Mouse (Mus musculus) heart, embryonic 15.5 days (tissue): ENCODE data around the gene Prrt1. TPM values are rescaled to one million over a fixed set of nuclear protein-coding genes. Genes with fewer than 3 reads are reported as not detected.
A peak's percentile ranks its signal among the peaks of the same experiment; 100 is the strongest.

ENCODE experiments used
- ATAC-seq: fragments of 200-750 bp; cut with Nextera tagmentation; replicated peaks from 2 replicates; pipeline ENCODE4 v1.8.0; 2017; ENCODE audit warnings: low read depth, moderate TSS enrichment; ENCODE audit not compliant: insufficient number of reproducible peaks, insufficient read depth, low FRiP score
- H3K27ac ChIP-seq: fragments of 300-500 bp; sonication (generic); 2 replicates; pipeline ENCODE4 v1.5.1; 2015; ENCODE audit warnings: mild to moderate bottlenecking, inconsistent platforms
- H3K27me3 ChIP-seq: fragments of 300-500 bp; sonication (generic); 2 replicates; pipeline ENCODE4 v1.6.1; 2015; ENCODE audit warnings: inconsistent platforms
- H3K36me3 ChIP-seq: fragments of 300-500 bp; sonication (generic); 2 replicates; pipeline ENCODE4 v1.6.1; 2015; ENCODE audit warnings: mild to moderate bottlenecking, inconsistent platforms
- H3K4me1 ChIP-seq: fragments of 300-500 bp; sonication (generic); replicated peaks from 2 replicates; pipeline ENCODE4 v1.6.1; 2015; ENCODE audit warnings: inconsistent platforms
- H3K4me2 ChIP-seq: fragments of 300-500 bp; sonication (generic); 2 replicates; pipeline ENCODE4 v1.6.1; 2015; ENCODE audit warnings: inconsistent platforms, mild to moderate bottlenecking, moderate library complexity
- H3K4me3 ChIP-seq: fragments of 300-500 bp; sonication (generic); 2 replicates; pipeline ENCODE4 v1.5.1; 2015; ENCODE audit warnings: mild to moderate bottlenecking, inconsistent platforms
- H3K9ac ChIP-seq: fragments of 300-500 bp; sonication (generic); 2 replicates; pipeline ENCODE4 v1.6.1; 2015; ENCODE audit warnings: mild to moderate bottlenecking, inconsistent platforms
- H3K9me3 ChIP-seq: fragments of 300-500 bp; sonication (generic); replicated peaks from 2 replicates; pipeline ENCODE4 v1.6.1; 2016; ENCODE audit warnings: inconsistent platforms
- WGBS: fragments of 180-500 bp; shearing (Covaris S2); methylation state at CpG from one replicate; pipeline ENCODE4 v1.1.7; 2015; ENCODE audit warnings: mixed read lengths; 5-methylcytosine and 5-hydroxymethylcytosine counted together
- polyA plus RNA-seq: library from polyadenylated mRNA; unstranded; fragments of >200 nt; fragmentation: Nextera tagmentation; extraction: Ambion mirVana; gene quantifications from 2 replicates; pipeline ENCODE4 v1.2.1, GENCODE M21; 2015

Prrt1 gene
- polyA plus RNA-seq, 1 experiment from 2014 or later: 0.42 TPM

DNA sequence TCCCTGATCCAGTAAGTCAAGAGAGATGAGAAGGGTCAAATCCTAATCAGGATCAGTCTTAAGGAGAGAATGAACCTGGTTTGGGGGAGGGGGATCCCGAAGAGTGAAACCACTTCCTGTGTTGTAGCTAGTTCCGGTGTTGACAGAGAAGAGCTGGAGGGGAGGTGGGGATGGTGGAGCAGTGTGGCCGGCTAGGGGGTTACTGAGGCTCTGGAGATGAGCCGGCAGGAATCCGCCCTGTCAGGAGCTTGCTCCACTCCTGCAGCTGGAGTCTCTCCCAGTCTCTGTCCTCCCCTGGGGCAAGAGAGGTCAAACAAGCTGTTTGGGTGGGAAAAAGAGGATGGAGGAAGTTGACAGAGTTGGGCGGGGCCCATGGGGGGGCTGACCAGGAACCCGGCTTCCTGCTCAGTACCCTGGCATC is 39.6 kb upstream of the Prrt1 start, which contains the start of gene Gpsm3:
Gene Gpsm3 (plus strand): TSS at position 126 of the 421 bp plus-strand sequence.
- WGBS: 21% methylated on average over 7 of the region's 7 CpGs
- peak within 1 kb of the TSS; percentile 98 for H3K27ac ChIP-seq
- peaks cover 69% of the 10 kb centered on the region for H3K4me1 ChIP-seq
- H3K9ac ChIP-seq: peak within 1 kb of the TSS; percentile 4
- peaks cover 3% of the 10 kb centered on the region; the same call in 1 of the 2 replicates for H3K27me3 ChIP-seq
- H3K36me3 ChIP-seq: peaks cover 4% of the 10 kb centered on the region; the same call in 1 of the 2 replicates
- no peaks in the 10 kb centered on the region for H3K9me3 ChIP-seq
- no peak for ATAC-seq
- peak within 1 kb of the TSS; percentile 95 for H3K4me3 ChIP-seq
- H3K4me2 ChIP-seq: peak within 1 kb of the TSS; percentile 96

DNA sequence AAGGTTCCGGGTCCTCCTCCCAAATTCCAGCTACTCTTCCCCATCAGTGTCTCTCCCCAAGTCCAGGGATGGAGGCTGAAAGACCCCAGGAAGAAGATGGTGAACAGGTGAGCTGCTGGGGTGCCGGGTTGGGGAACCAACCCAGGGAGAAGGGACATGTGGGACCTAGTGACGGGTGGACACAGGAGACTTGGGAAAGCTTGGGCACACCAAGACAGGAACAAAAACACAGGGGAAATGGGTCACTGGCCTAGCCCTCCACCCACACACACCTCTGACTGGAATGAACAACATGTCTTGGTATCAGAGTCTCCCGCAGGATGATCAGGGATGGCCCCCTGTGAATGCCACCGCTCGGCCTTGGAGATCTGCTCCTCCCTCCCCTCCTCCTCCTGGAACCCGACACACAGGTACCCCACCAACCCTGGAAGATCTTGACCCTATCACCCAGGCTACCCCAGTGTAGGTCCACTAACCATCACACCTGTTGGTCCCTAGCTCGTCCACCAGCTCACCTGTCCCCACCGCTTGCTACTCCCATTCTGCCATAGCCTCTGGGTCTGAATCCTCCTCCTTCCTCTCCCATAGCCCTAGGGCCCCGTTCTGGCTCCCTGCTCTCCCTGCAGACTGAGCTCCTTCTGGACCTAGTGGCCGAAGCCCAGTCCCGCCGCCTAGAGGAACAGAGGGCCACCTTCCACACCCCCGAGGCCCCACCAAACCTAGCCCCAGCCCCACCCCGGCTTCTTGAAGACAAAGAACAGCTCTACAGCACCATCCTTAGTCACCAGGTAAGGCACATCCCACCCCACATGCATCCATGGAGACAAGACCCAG is 39.0 kb upstream of the Prrt1 start:
- Histone ChIP-seq H3K4me2 (peak overlapping the region; percentile 96), H3K4me3 (peak overlapping the region; percentile 95)
- WGBS: 70% methylated on average over 15 of the region's 15 CpGs

DNA sequence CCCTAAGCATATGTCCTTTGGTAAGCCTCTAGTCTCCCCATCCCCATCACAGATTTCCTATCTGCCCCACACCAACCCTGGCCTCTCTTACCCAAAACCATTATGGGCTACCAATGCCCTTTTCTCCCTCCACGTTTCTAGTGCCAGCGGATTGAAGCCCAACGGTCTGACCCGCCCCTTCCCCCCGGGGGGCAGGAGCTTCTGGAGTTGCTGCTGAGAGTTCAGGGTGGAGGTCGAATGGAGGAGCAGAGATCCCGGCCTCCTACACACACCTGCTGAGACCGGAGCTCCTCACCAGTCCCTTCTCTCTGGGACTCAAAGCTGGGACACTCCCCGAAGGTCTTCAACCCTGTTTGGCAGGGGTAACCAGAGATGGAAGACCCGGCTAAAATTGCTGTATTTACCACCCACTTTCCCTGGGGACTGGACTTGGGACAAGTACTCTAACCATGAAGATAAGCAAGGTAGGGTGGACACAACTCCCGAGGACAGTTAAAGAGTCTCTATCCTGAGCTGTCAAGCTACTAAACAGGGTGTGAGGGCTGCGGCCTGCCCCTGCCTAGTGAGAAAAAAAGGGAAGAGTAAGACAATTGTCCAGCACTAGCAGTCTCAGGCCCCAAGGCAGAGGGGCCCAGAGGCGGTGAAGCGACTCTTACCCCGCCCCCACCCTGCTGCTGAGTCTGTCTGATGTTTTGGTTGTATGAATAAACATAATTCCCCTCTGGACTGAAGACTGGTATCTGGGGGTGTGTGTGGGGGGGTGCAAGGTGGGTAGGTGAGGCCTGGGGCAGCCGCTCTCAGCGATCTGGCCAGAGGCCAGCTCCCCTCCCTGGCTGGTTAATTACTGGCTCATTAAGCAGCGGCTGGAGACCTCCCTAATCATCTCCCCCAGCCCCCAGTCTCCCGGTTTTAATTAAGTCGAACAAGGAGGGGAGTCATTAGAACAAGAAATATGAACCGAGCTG is 38.0 kb upstream of the Prrt1 start, which contains the start of gene Pbx2:
Gene Pbx2 (plus strand): TSS at position 238 of the 965 bp plus-strand sequence.
- Histone ChIP-seq H3K27me3 (no peaks in the 10 kb centered on the region), H3K9ac (peak within 1 kb of the TSS; percentile 98), H3K4me3 (peak within 1 kb of the TSS; percentile 95), H3K36me3 (peaks cover 18% of the 10 kb centered on the region), H3K4me2 (peak within 1 kb of the TSS; percentile 96), H3K9me3 (no peaks in the 10 kb centered on the region), H3K27ac (peak within 1 kb of the TSS; percentile 98), H3K4me1 (peaks cover 71% of the 10 kb centered on the region)
- ATAC-seq: 0 out of 2 replicates have a peak, but pooled peaks have one; percentile 3
- 5% methylated on average over 21 of the region's 21 CpGs for WGBS

More for the DNA sequence above, 39.0 kb upstream of the Prrt1 start:
- no peak for ATAC-seq
- Histone ChIP-seq H3K27ac (peak overlapping the region; percentile 98), H3K36me3 (peaks cover 10% of the 10 kb centered on the region; the same call in 1 of the 2 replicates), H3K9ac (peak overlapping the region; percentile 4; the same call in 1 of the 2 replicates), H3K9me3 (no peaks in the 10 kb centered on the region), H3K27me3 (peaks cover 3% of the 10 kb centered on the region; the same call in 1 of the 2 replicates), H3K4me1 (peaks cover 73% of the 10 kb centered on the region)

DNA sequence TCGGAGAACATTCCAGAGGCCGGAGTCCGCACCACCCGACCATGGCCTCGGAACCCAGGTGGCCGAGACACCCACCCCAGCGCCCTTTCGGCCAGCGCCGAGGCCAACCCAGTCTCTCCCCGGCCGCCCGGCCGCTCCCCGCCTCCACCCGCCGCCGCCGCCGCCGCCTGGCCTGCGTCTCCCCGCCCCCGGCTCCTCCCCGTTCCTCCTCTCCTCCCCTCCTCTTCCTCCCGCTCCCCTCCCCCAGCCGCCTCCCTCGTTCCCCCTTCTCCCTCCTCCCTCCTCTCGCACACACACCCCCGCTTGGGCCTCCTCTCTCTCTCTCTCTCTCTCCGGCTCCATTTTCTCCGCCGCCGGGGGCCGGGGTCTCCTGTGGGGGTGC is 37.3 kb upstream of the Prrt1 start:
- peak; percentile 43 for ATAC-seq
- Histone ChIP-seq H3K36me3 (peaks cover 18% of the 10 kb centered on the region), H3K27me3 (no peaks in the 10 kb centered on the region), H3K9me3 (no peaks in the 10 kb centered on the region), H3K9ac (peak overlapping the region; percentile 98), H3K4me1 (peaks cover 69% of the 10 kb centered on the region), H3K4me2 (peak overlapping the region; percentile 96), H3K27ac (peak overlapping the region; percentile 98), H3K4me3 (peak overlapping the region; percentile 95)
- WGBS: 0% methylated on average over 31 of the region's 35 CpGs

DNA sequence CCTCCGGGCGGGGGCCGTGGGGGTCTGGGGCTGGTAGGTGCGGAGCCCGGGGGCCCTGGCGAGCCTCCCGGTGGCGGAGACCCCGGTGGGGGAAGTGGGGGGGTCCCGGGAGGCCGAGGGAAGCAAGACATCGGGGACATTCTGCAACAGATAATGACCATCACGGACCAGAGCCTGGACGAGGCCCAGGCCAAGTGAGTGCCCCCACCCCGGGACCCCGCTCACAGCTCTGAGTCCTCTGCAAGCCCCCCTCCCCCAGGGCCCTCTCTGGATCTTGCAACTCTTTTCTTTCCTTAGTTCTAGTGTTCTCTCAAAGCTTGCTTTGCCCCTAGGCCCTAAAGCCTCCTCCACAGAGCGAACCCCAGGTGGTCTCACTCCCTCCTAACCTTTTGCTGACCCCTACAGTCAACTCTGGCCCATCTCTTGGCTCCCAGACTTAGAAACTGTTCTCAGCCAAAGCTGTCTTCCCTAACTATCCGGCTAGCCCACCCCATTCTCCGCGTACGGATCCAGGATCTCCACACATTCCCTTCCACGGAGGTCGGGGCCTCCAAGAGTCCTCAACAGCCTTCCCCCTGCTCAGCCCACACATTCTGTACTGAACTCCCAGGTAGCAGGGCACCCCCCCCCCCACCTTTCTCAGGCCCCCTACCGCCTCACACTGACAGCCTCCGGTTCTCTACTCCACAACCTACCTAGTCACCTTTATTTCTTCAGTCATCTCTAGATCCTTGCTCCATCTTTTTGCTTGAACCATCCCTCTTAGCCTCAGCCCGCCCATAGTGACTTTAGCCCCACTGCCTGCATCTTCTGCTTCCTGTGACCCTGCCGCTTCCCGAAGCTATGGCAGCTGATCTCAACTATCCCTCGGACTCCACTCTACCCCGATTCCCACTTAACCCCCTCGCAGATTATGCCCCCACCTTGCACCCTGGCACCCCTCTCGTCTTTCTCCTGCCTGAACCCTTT is 36.5 kb upstream of the Prrt1 start:
- Histone ChIP-seq H3K4me2 (peak overlapping the region; percentile 96), H3K27ac (peak overlapping the region; percentile 98), H3K27me3 (no peaks in the 10 kb centered on the region), H3K4me1 (peaks cover 75% of the 10 kb centered on the region), H3K4me3 (peak overlapping the region; percentile 95), H3K9ac (peak overlapping the region; percentile 98), H3K9me3 (no peaks in the 10 kb centered on the region), H3K36me3 (peaks cover 18% of the 10 kb centered on the region)
- WGBS: 2% methylated on average over 28 of the region's 32 CpGs
- ATAC-seq: peak; percentile 2; the same call in 1 of the 2 replicates

DNA sequence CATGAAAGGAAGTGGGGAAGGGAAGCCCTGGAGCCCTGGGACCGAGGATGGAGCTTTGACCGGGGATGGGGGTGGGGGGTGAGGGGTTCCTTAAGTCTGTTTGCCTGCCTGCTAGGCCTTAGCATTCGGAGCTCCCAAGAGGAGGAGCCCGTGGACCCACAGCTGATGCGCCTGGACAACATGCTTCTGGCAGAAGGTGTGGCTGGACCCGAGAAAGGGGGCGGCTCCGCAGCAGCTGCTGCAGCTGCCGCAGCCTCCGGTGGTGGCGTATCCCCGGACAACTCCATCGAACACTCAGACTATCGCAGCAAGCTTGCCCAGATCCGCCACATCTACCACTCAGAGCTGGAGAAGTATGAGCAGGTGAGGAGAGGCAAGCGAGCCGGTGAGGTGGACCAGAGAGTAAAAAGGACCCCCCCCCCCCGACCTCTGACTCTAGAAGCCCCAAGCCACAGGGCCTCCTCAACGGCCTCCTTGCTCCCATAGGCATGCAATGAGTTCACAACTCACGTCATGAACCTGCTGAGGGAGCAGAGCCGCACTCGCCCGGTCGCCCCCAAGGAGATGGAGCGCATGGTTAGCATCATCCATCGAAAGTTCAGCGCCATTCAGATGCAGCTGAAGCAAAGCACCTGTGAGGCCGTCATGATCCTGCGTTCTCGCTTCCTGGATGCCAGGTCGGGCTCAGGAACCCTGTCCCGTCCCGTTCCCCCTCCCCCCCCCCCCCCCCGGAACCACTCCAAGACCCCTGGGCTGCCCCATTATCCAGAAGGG is 35.4 kb upstream of the Prrt1 start:
- H3K9me3 ChIP-seq: no peaks in the 10 kb centered on the region
- H3K4me3 ChIP-seq: peak overlapping the region; percentile 95
- H3K4me2 ChIP-seq: peak overlapping the region; percentile 96
- 53% methylated on average over 34 of the region's 34 CpGs for WGBS
- H3K9ac ChIP-seq: peak overlapping the region; percentile 98
- H3K4me1 ChIP-seq: peaks cover 72% of the 10 kb centered on the region
- H3K27ac ChIP-seq: peak overlapping the region; percentile 98
- H3K27me3 ChIP-seq: no peaks in the 10 kb centered on the region
- peaks cover 18% of the 10 kb centered on the region for H3K36me3 ChIP-seq
- no peak for ATAC-seq

DNA sequence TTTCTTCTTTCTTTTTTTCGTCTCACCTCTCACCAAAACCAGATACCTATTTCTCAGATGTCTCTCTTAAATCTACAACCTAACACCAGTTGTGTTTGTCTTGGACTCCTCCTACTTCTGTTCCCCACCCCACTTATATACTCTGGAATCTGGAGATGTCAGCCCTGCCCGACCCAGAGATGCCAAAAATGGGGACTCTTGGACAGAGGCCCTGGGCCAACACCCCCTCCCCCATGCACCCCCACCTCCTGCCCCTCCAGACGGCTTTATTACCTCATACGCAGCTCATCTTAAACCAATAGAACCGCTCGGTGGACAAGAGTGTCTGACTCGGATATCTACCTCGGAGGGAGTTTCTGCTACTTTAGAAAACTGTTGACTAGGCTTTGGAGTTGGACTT is 33.2 kb upstream of the Prrt1 start:
- no peak for ATAC-seq
- H3K4me1 ChIP-seq: peaks cover 55% of the 10 kb centered on the region
- WGBS: 67% methylated on average over 8 of the region's 8 CpGs
- no peaks in the 10 kb centered on the region for H3K9me3 ChIP-seq
- H3K27ac ChIP-seq: no peak overlapping the region
- H3K4me2 ChIP-seq: no peak overlapping the region
- H3K4me3 ChIP-seq: no peak overlapping the region
- no peak overlapping the region for H3K9ac ChIP-seq
- H3K36me3 ChIP-seq: peaks cover 28% of the 10 kb centered on the region
- no peaks in the 10 kb centered on the region for H3K27me3 ChIP-seq

DNA sequence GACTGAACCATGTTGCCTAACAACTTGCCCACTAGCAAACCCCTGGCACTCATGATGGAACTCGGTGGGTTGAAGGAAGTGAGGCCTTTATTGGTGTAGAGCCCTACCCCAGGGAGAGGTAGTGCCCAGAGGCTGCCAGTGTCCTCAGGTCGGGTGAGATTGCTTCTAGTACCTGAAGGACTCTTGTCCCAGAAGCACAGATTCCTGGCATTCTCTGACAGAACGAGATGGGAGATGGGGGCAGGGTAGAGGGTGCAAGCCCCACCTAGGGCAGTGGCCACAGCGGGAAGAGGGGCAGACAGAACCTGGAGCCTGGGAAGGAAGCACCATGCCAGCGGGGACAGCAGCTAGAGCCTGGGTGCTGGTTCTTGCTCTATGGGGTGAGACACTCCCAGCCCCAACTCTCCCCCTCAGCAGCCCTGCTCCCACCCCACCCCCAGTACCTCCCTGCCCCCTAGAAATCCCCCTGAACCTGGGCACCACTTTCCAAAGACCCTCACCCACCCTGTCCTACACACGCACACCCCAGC is 31.7 kb upstream of the Prrt1 start, which contains the start of gene Ager:
Gene Ager (plus strand): TSS at position 297 of the 530 bp plus-strand sequence.
- ATAC-seq: no peak

DNA sequence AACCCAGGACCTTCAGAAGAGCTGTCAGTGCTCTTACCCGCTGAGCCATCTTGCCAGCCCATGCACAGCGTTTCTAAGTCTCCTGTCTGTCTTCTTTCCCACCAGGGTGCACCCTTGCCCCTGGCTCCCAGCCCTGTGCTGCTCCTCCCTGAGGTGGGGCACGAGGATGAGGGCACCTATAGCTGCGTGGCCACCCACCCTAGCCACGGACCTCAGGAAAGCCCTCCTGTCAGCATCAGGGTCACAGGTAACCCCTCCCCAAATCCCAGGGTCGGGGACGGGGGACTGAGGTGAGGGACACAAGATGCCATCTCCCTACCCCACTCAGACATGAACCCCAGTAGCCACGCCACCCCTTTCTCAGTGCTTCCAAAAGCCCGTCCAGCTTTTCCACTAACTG is 29.4 kb upstream of the Prrt1 start:
- no peak overlapping the region for H3K4me3 ChIP-seq
- H3K4me2 ChIP-seq: no peak overlapping the region
- no peaks in the 10 kb centered on the region for H3K9me3 ChIP-seq
- 79% methylated on average over 9 of the region's 9 CpGs for WGBS
- H3K36me3 ChIP-seq: peaks cover 30% of the 10 kb centered on the region
- H3K4me1 ChIP-seq: peaks cover 48% of the 10 kb centered on the region
- H3K9ac ChIP-seq: no peak overlapping the region
- H3K27me3 ChIP-seq: no peaks in the 10 kb centered on the region
- H3K27ac ChIP-seq: no peak overlapping the region
- no peak for ATAC-seq

More for the DNA sequence above, 31.7 kb upstream of the Prrt1 start, which contains the start of gene Ager:
- Histone ChIP-seq H3K4me1 (peaks cover 57% of the 10 kb centered on the region), H3K4me3 (no peak within 1 kb of the TSS), H3K9ac (no peak within 1 kb of the TSS; the same call in 1 of the 2 replicates), H3K27ac (peak within 1 kb of the TSS; percentile 51; the same call in 1 of the 2 replicates), H3K9me3 (no peaks in the 10 kb centered on the region), H3K27me3 (no peaks in the 10 kb centered on the region), H3K4me2 (peak within 1 kb of the TSS; percentile 30; the same call in 1 of the 2 replicates), H3K36me3 (peaks cover 36% of the 10 kb centered on the region)
- 22% methylated on average over 6 of the region's 6 CpGs for WGBS
